Mouse (Mus musculus) brain, embryonic 18.5 days (tissue): Measurements from ENCODE around the gene Ctnnd2.

Experiments used
- DNase-seq: peaks from one replicate; pipeline ENCODE4 v3.0.0-alpha.2; 2012; ENCODE audit warnings: low read depth, low spot score

Gene Ctnnd2

GRCm38 (mm10) chr15:30515425-30515824, 343.0 kb downstream of the Ctnnd2 start:
- DNase-seq: no peak

GRCm38 (mm10) chr15:30541459-30541858, 369.1 kb downstream of the Ctnnd2 start:
- DNase-seq: no peak

GRCm38 (mm10) chr15:30548263-30548662, 375.9 kb downstream of the Ctnnd2 start:
- no peak for DNase-seq

- no peak for DNase-seq
Observed at GRCm38 (mm10) chr15:30550956-30551355, 378.6 kb downstream of the Ctnnd2 start.

GRCm38 (mm10) chr15:30553910-30554406, 381.6 kb downstream of the Ctnnd2 start:
- no peak for DNase-seq

- no peak for DNase-seq
Observed at GRCm38 (mm10) chr15:30555787-30556186, 383.4 kb downstream of the Ctnnd2 start.

GRCm38 (mm10) chr15:30562375-30562774, 390.0 kb downstream of the Ctnnd2 start:
- DNase-seq: no peak

DNA sequence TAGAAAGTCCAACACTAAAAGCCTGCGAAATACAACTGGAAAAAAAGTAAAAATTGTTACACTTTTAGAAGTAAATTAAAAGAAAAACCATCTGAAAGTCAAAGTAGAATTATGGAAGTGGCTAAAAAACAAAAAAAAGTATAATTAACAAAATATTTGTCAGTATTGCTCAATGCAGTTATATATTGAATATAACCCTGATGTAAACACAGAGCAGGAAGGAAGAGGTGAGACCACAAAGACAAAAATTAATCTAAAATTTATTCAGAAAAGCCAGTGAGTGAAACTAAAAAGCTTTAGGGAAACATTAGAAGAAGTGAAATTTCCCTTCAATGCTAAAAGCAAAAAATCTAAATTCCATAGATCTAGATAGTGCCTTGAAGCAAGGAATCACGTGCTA, 392.2 kb downstream of the Ctnnd2 start:
- no peak for DNase-seq

DNA sequence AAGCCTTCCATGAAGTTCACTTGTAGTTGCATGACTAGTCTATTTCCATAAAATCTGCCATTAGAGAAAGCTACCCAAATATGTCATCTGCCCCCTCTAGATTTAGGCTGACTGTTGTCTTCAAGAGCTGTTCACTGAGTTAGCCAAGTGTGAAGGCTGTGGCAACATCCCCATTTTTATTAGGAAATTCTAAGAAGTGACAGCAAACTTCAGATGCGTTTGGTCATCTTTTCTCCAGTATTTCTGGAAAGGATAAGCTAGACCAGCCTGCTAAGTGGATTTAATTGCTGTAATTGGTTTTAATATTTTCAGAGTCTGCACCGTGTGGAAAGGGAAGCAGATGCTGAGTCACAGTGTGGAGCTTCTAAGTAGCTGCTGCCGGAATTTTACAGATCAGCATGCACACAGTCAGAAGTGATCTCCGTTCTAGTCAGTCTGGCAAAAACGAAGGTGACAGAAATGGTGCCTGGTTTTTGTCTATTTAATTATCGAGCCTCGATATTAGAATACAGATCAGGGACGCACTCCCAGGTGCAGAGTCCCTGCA, 397.9 kb downstream of the Ctnnd2 start:
- DNase-seq: no peak

DNA sequence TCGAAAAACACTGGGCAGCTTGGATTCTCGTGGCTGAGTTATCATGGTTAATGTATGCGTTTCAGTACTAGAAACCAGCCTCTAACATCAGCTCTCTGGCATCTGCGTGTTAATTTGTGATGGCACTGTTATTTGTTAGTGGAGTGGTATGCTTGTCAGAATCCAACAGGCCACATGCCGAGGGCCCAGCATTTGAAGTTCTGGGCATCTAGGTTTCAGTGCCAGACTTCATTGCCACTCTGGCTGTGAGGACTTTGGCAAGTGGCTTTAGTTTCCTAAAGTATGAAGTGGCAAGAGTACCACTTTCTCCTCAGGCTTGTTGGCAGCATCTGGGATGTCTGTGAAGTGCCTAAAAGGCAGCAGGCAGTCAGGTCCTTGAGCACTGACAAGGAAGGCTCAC, 415.1 kb downstream of the Ctnnd2 start:
- DNase-seq: no peak

DNA sequence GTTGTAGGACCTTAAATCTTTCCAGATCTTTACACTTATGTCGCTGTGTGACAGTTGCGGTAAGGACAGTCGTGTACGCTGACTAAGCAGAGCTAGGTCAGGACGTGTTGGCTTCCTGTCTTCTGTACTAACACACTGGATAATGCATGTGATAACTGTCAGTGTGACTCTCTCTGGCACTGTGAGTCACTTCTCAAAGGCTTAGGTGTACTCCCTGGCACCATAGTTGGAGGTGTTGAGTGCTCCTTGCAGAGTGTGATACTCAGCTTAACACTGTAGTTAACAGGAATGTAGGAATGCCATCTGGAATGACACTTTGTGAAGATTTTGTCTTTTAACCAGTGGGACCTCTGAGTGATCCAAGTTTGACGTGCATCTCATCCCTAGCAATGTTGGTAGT, 418.5 kb downstream of the Ctnnd2 start:
- DNase-seq: no peak

DNA sequence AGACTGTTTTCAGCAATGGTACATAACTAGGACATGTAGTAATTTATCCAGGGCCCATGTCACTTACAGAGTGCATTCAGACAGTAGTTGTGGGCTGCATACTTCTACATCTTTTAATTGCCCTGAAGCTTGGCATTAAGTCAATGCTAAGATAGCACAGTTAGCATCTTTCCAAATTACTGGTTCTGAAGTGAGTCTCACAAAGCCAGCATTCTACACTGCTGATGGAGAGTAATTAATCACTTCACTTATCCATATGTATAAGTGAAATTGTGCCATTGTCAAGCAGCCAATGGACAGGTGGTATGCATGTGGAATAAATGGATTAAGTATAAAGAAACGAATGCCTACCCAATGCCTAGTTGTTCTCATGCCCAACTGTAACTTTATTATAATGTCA, 423.1 kb downstream of the Ctnnd2 start:
- no peak for DNase-seq

DNA sequence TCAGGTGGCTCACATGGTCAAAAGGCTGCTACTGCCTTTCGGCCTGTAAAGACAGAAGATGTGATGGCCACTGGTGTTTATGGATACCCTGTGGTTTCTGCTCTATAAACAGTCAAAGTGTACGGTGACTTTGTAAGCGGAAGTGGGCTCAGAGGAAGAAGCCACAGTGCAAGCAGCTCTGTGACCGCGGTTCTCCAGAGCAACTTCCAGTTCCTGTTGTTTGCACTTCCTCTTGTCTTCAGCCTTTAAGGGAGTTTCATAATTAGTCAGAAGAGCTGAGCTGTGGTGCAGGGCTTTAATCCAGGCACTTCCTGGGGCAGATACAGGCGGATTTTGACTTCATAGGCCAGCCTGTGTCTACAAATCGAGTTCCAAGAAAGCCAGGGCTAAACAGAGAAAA, 438.2 kb downstream of the Ctnnd2 start:
- DNase-seq: no peak

- DNase-seq: no peak
Observed at GRCm38 (mm10) chr15:30615451-30615850, 443.1 kb downstream of the Ctnnd2 start.

- DNase-seq: no peak
Observed at GRCm38 (mm10) chr15:30616861-30617260, 444.5 kb downstream of the Ctnnd2 start.

- no peak for DNase-seq
Observed at GRCm38 (mm10) chr15:30617932-30618331, 445.5 kb downstream of the Ctnnd2 start.

DNA sequence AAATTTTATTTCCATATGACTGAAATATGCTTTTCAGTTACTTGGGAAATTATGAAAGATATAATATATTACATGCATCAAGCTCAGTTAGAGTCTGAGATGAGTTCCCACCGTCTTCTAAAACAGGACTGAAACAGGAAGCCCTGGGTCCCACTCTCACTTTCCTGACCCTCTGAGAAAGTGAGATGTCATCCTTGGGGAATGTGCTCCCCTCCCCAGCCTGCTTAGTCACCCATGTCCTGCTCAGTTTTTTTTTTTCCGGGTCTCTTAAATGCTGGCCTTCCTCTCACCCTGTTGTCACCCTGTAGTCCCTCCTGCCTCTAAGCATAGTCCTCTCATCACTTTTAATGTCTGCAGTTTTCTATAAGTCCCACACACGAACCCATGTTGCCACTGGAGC, 456.1 kb downstream of the Ctnnd2 start:
- no peak for DNase-seq

GRCm38 (mm10) chr15:30632113-30632735, 459.8 kb downstream of the Ctnnd2 start:
- DNase-seq: no peak

DNA sequence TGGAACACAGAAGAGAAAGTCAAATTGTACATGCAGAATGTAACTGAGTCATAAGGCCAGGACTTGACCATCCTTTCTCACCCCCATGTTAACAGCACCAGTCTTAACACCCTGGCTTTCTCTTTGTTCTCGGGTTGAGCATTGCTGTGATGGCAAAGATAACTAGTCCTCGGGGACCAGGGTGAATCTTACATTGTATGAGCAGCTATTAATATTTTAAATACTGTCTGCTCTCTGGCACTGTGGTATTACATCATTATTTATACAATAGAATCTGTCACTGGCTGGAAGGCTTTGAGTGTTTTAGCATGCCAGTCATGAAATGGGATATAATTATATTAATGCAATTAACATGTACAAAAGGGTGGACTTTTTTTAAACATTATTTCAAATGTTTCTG, 461.5 kb downstream of the Ctnnd2 start:
- no peak for DNase-seq

DNA sequence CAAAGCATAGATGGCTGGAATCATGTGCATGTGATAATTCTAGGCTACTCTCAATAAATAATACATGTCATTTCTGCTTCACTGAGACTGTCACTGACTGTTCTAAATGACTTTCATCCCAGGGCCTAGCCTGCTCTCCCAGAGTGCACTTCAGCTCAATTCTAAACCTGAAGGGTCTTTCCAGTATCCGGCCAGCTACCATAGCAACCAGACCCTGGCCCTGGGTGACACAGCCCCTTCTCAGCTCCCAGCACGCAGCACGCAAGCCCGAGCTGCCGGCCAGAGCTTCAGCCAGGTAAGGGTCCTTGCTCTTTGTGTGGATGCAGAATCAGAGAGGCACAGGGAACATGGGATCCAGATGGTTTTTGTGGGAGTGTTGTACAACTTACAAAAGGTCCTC, 462.1 kb downstream of the Ctnnd2 start:
- no peak for DNase-seq

GRCm38 (mm10) chr15:30640651-30641050, 468.3 kb downstream of the Ctnnd2 start:
- DNase-seq: no peak

DNA sequence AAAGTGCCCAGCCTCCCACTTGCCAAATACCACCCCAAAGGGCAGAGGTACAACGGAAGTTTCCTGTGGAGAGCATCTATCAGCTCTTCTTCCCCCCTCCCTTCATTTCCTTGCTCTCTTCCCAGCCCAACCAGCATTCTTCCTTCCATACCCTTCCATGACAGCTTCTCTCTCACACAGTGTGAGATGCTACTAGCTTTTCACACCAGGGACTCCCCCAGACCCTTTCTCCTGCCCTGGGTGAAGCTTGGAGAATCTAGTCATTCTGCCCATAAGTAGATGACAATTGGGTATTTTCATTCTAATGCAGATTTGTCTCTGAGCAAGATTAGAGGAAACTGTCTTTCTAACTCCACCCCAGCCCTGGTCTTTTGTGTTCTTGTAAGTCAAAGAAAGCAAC, 473.3 kb downstream of the Ctnnd2 start:
- no peak for DNase-seq

DNA sequence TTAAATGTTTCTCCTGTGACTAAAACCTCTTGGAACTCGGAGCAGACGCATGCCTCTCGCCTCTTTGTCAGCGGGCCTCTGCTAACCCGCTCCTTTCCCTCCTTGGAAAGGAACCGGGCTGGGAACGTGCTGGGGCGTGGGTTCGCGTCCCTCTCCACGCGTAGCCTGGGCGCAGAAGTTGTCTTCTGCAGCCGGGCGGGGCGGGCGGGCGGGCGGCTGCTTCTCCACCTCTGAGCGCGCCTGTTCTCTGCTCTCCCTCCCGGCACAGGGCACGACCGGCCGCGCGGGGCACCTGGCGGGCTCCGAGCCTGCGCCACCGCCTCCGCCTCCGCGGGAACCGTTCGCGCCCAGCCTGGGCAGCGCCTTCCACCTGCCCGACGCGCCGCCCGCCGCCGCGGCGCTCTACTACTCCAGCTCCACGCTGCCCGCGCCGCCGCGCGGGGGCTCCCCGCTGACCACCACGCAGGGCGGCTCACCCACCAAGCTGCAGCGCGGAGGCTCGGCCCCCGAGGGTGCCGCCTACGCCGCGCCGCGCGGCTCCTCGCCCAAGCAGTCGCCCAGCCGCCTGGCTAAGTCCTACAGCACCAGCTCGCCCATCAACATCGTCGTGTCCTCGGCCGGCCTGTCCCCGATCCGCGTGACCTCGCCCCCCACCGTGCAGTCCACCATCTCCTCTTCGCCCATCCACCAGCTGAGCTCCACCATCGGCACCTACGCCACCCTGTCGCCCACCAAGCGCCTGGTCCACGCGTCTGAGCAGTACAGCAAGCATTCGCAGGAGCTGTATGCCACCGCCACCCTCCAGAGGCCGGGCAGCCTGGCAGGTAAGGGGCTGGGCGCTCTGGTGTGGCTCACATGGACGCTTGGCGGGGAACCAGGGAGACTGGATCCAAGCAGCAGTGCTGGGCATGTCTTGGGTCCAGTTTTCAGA, 474.4 kb downstream of the Ctnnd2 start:
- DNase-seq: no peak
